Mouse (Mus musculus) neural tube, embryonic 13.5 days (tissue): ENCODE data around the gene Naf1. TPM values are rescaled to one million over a fixed set of nuclear protein-coding genes. Genes with fewer than 3 reads are reported as not detected.

ENCODE experiments used
- ATAC-seq: fragments of 200-750 bp; cut with Nextera tagmentation; 2 replicates; pipeline ENCODE4 v1.8.0; 2017; ENCODE audit warnings: low read depth, mild to moderate bottlenecking, moderate TSS enrichment, moderate library complexity
- H3K27ac ChIP-seq: fragments of 300-500 bp; sonication (generic); replicated peaks from 2 replicates; pipeline ENCODE4 v1.5.1; 2015; ENCODE audit warnings: moderate library complexity, mild to moderate bottlenecking, inconsistent platforms
- H3K27me3 ChIP-seq: fragments of 300-500 bp; sonication (generic); 2 replicates; pipeline ENCODE4 v1.6.1; 2015; ENCODE audit warnings: mild to moderate bottlenecking, inconsistent platforms
- H3K36me3 ChIP-seq: fragments of 300-500 bp; sonication (generic); 2 replicates; pipeline ENCODE4 v1.6.1; 2015; ENCODE audit warnings: mild to moderate bottlenecking, inconsistent platforms
- H3K4me1 ChIP-seq: fragments of 300-500 bp; sonication (generic); replicated peaks from 2 replicates; pipeline ENCODE4 v1.6.1; 2015; ENCODE audit warnings: inconsistent platforms
- H3K4me2 ChIP-seq: fragments of 300-500 bp; sonication (generic); 2 replicates; pipeline ENCODE4 v1.6.1; 2015; ENCODE audit warnings: inconsistent platforms, mild to moderate bottlenecking, moderate library complexity
- H3K4me3 ChIP-seq: fragments of 300-500 bp; sonication (generic); 2 replicates; pipeline ENCODE4 v1.5.1; 2015; ENCODE audit warnings: mild to moderate bottlenecking, inconsistent platforms
- H3K9ac ChIP-seq: fragments of 300-500 bp; sonication (generic); 2 replicates; pipeline ENCODE4 v1.6.1; 2015; ENCODE audit warnings: moderate library complexity, mild to moderate bottlenecking, inconsistent platforms
- H3K9me3 ChIP-seq: fragments of 300-500 bp; sonication (generic); 2 replicates; pipeline ENCODE4 v1.6.1; 2016; ENCODE audit warnings: inconsistent platforms
- WGBS: fragments of 180-500 bp; shearing (Covaris S2); methylation state at CpG from one replicate; pipeline ENCODE4 v1.1.7; 2015; 5-methylcytosine and 5-hydroxymethylcytosine counted together
- polyA plus RNA-seq: library from polyadenylated mRNA; unstranded; fragments of >200 nt; fragmentation: Nextera tagmentation; extraction: Ambion mirVana; gene quantifications from 2 replicates; pipeline ENCODE4 v1.2.1, GENCODE M21; 2015

Naf1 gene
- polyA plus RNA-seq, 1 experiment from 2014 or later: 2.3 TPM

DNA sequence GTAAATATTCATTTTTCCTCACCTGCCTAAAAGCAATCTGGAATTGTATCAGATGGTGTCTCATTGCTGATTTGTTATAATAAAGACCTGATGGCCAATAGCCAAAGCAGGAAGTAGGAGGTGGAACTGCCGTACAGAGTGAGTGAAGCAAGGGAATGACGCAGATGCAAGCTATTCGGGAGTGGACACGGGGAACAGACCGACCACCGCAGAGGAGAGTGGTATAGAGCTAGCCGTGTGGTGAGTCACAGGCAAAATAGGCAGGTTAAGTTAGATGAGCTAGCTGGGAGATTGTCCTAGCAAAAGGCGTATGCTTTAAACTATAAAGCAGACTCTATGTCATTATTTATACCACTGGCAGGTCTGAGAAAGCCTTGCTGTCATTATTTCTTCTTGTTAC is 46.1 kb downstream of the Naf1 start:
- H3K4me2 ChIP-seq: no peak overlapping the region
- no peaks in the 10 kb centered on the region for H3K36me3 ChIP-seq
- H3K27me3 ChIP-seq: no peaks in the 10 kb centered on the region
- no peak overlapping the region for H3K9ac ChIP-seq
- no peak overlapping the region for H3K4me3 ChIP-seq
- ATAC-seq: no peak
- no peaks in the 10 kb centered on the region for H3K9me3 ChIP-seq
- no peak overlapping the region for H3K27ac ChIP-seq
- peaks cover 6% of the 10 kb centered on the region for H3K4me1 ChIP-seq
- 89% methylated on average over 8 of the region's 8 CpGs for WGBS

DNA sequence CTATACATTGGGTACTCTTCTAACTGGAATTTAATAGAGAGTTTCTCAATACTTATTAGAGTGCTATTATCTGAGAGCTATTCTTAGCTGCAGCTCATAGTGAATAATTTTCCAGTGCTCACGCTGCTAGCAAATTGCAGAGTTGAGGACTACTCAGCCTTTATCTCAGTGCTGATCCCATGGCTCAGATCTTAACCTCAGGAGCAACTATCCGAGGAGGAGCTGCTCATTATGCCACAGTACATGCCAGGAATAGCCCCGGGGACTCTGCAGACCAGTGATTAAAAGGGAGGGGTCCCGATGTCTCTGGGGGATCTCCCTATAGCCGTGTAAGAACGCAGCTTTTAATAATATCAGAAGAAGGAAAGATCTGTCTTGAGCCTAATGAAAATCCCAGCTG is 50.7 kb downstream of the Naf1 start:
- no peak overlapping the region for H3K9ac ChIP-seq
- peak overlapping the region; percentile 65; the same call in 1 of the 2 replicates for H3K27ac ChIP-seq
- 0 out of 2 replicates have a peak overlapping the region, but pooled peaks have one; percentile 16 for H3K4me2 ChIP-seq
- H3K4me1 ChIP-seq: peaks cover 6% of the 10 kb centered on the region
- no peak; the same call in 1 of the 2 replicates for ATAC-seq
- H3K9me3 ChIP-seq: no peaks in the 10 kb centered on the region
- H3K36me3 ChIP-seq: no peaks in the 10 kb centered on the region
- 30% methylated on average over 6 of the region's 6 CpGs for WGBS
- H3K27me3 ChIP-seq: no peaks in the 10 kb centered on the region
- H3K4me3 ChIP-seq: no peak overlapping the region

DNA sequence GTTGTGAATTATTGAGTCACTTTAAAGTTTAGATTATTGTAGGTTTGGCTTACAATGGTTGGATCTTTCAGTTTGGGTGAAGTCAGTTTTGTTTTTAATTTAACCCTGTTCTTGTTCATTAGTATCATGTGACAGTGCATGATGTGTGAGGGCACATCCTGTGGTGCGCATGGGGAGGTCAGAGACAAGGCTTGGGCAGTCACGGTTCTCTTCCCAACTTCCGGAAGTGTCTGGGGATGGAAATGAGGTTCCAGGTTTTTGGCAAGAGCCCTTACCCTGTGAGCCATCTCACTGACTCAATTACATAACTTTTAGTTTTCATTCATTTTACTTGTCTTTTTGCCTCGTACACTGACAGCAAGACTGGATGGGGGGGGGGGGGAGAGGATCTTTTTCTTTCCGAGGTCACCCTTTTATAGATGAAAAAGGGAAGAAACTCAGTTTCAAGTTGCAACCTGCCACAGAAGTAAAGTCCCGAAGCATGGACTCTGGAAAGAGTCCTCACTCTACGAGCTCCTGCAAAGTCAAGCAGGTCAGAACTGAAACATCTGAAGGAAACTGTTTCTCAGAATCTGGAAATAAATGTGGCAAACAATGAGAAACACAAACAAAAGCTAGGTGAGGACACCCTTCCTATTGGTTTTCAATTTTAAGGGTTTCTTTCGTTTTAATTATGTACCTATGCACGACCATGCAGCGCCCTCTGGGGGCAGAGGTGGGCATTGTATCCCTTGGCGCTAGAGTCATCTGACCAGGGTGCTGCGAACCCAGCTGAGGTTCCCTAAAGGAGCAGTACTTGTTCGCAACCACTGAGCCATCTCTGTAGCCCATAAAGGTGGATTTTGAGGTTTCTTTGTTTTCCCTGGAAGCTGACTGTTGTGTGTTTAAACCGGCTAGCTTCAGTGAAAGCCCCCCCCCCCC is 53.9 kb downstream of the Naf1 start:
- Histone ChIP-seq H3K27ac (no peak overlapping the region), H3K4me2 (no peak overlapping the region), H3K36me3 (no peaks in the 10 kb centered on the region), H3K4me1 (peaks cover 6% of the 10 kb centered on the region), H3K9ac (no peak overlapping the region), H3K27me3 (no peaks in the 10 kb centered on the region), H3K4me3 (no peak overlapping the region), H3K9me3 (no peaks in the 10 kb centered on the region)
- ATAC-seq: no peak
- 69% methylated on average over 14 of the region's 14 CpGs for WGBS

DNA sequence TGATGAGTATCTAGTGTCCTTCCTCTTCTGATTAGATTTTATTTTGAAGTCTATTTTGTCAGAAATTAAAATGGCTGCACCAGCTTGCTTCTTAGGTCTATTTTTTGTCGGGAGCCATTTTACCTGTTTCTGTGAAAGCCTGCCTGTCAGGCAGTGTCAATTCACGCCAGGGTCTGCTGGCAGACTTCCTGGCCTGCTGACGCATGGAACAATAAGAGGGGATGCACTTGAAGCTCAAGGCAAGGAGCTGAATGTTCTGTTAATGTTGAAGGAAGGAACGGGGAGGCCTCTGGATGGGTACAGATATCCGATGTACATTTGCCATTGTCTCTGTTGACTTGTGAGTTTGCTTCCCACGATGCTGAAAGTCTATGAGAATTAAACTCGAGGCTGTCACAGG is 56.0 kb downstream of the Naf1 start:
- H3K27ac ChIP-seq: no peak overlapping the region
- H3K4me2 ChIP-seq: no peak overlapping the region
- H3K9ac ChIP-seq: no peak overlapping the region
- H3K9me3 ChIP-seq: 0 out of 2 replicates have a peak, but pooled peaks cover 4% of the 10 kb centered on the region
- peaks cover under 1% of the 10 kb centered on the region for H3K4me1 ChIP-seq
- no peaks in the 10 kb centered on the region for H3K36me3 ChIP-seq
- no peak overlapping the region for H3K4me3 ChIP-seq
- ATAC-seq: no peak
- no peaks in the 10 kb centered on the region for H3K27me3 ChIP-seq
- WGBS: 78% methylated on average over 7 of the region's 7 CpGs

DNA sequence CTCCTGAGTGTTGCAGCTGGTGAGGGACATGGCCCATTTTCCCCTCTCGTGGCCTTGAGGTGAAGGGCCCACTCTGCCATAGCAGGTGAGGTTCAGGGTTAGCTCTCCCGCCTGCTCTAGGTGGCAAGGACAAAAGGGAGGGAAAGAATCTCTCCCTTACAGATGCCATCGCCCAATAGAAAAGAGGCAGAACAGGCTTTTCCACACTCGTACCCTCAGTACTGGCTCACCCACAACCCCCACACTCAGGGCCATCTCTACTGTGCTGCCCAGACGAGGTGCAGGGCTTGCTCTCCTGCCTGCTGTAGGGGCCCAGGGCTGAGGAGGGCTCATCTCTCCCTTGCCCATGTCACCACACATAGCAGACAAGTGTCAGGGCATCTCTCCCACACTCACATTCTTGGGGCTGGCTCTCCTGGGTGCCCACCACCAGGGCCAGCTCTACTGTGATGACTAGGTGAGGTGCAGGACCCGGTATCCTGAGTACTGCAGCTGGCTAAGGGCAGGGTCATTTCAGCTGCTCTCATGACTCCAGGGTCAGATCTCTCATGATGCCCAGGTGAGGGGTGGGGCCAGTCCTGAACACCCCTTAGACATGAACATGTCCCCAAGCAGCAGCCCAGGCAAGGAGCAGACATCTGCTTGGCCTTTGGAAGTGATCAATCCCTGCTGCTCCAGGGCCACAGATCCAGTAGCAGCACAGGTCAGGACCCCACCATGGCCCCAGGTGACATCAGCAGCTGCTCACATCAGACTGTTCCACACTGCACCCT is 57.9 kb downstream of the Naf1 start:
- no peaks in the 10 kb centered on the region for H3K27me3 ChIP-seq
- WGBS: 77% methylated on average over 6 of the region's 6 CpGs
- no peaks in the 10 kb centered on the region for H3K4me1 ChIP-seq
- H3K27ac ChIP-seq: no peak overlapping the region
- no peak overlapping the region for H3K4me2 ChIP-seq
- H3K36me3 ChIP-seq: no peaks in the 10 kb centered on the region
- 0 out of 2 replicates have a peak, but pooled peaks cover 4% of the 10 kb centered on the region for H3K9me3 ChIP-seq
- ATAC-seq: 0 out of 2 replicates have a peak, but pooled peaks have one; percentile 15
- no peak overlapping the region for H3K9ac ChIP-seq
- H3K4me3 ChIP-seq: no peak overlapping the region

DNA sequence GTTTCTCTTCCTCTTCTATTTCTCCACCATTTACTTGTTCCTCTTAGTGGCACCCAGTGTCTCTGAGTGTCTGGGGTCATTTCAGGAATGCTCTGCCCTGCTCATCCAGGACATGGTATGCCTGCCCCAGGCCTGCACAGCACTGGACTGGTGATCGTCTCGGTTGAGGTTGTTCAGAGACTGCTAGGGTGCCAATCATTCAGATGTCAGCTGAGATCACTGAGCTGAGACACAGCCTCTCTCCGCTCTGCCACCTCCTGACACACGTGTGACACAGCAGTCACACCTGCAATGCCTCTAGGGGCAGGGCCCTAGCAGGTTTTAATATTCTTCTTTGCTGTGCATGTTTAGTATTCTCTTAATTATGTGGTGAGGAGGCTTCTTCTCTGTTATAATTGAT is 58.5 kb downstream of the Naf1 start:
- WGBS: 75% methylated on average over 4 of the region's 4 CpGs
- no peak overlapping the region for H3K27ac ChIP-seq
- H3K4me3 ChIP-seq: no peak overlapping the region
- H3K9me3 ChIP-seq: 0 out of 2 replicates have a peak, but pooled peaks cover 4% of the 10 kb centered on the region
- H3K4me1 ChIP-seq: no peaks in the 10 kb centered on the region
- H3K9ac ChIP-seq: no peak overlapping the region
- no peaks in the 10 kb centered on the region for H3K27me3 ChIP-seq
- ATAC-seq: no peak
- H3K36me3 ChIP-seq: no peaks in the 10 kb centered on the region
- no peak overlapping the region for H3K4me2 ChIP-seq

DNA sequence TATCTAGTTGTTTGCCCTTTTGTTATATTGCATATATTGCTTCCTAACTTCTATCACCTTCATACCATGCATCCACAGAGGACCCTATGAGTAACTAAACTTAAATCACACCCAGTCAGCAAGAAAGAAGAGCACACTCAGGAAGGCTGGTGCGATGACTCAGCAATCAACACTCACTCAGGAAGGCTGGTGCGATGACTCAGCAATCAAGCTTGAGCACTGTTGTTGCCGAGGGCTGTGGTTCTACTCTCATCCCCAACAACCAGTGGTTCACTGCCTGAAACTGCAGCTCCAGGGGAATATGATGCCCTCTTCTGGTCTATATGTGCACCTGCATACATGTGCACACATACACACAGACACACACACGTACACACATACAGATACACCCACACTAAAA is 73.7 kb downstream of the Naf1 start:
- Histone ChIP-seq H3K9ac (no peak overlapping the region), H3K27me3 (no peaks in the 10 kb centered on the region), H3K36me3 (no peaks in the 10 kb centered on the region), H3K4me3 (no peak overlapping the region), H3K9me3 (no peaks in the 10 kb centered on the region; the same call in 1 of the 2 replicates), H3K27ac (no peak overlapping the region), H3K4me2 (no peak overlapping the region), H3K4me1 (no peaks in the 10 kb centered on the region)
- WGBS: 92% methylated on average over 4 of the region's 4 CpGs
- no peak for ATAC-seq

DNA sequence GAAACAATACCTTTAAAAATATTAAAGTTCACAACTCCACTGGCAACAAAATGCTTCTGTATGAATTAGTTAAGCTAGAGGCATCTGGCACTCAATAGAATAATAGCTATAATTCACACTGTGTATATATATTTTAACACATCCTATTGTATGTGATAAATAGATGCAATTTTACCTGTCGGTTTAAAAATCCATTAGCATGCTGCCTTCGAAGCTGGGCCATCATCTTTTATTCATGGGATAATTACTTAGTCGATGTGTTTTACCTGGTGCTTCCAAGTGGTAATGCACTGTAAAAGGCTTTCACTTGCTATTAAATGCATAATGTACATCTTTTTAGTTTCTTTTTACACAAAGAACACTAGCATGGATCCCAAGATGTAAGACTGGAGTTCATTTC is 76.2 kb downstream of the Naf1 start:
- Histone ChIP-seq H3K9me3 (no peaks in the 10 kb centered on the region; the same call in 1 of the 2 replicates), H3K9ac (no peak overlapping the region), H3K4me3 (no peak overlapping the region), H3K27ac (no peak overlapping the region), H3K4me2 (no peak overlapping the region), H3K27me3 (no peaks in the 10 kb centered on the region), H3K36me3 (no peaks in the 10 kb centered on the region), H3K4me1 (no peaks in the 10 kb centered on the region)
- 69% methylated on average over 3 of the region's 3 CpGs for WGBS
- no peak for ATAC-seq

Other genes starting within 250 kb of the Naf1 start
- 2.1 TPM in 2 replicates for gene Npy5r, start 172.1 kb upstream of the Naf1 start, polyA plus RNA-seq
- 11.0 and 12.8 TPM in 2 replicates for gene Npy1r, start 163.0 kb upstream of the Naf1 start, polyA plus RNA-seq